Mouse (Mus musculus): ENCODE measurements at regions not wholly inside any gene's neighbourhood (a gene's known extent, or its start where the extent isn't known, plus 50 kb on each side); places are given as distances from the start of the nearest gene placed in this dataset.

DNA sequence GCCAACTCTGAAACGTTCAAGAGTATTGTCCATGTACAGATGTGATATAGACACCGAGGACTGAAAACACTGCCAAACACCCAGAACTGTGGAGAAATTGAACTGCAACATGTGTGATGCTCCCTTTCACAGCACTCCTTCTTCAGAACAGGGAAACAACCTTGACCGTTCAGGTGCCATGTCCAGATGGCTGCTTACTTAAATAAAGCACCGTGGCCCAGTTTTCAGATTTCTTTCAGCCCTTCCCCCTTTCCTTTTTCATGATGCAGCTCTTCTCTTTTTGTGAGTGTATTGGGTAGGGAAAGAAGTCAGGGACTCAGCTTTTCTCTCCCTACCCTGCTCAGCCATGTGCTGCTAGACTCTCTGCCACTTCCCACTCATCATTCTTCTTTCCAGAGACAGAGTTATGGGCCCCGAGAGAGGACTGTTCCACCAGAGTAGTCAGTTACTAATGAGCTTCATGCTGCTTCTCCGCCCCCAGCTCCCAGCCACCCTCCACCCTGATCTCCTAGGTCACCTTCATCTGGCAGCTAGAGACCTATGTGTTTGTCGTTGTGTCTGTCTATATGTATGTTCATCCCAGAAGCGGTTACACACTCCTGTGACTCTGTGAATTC, 74.3 kb upstream of the Astn2 start:
- no peak for DNase-seq (ENCODE audit: low spot score)
